Mouse (Mus musculus) 3134 (cell line): Measurements from ENCODE around the gene Rnf146.
A peak's percentile ranks its signal among the peaks of the same experiment; 100 is the strongest.
"Not testable (repeated sequence)": the region's sequence is repeated elsewhere in the genome, so short reads cannot be mapped to it uniquely, and the experiment has no call there.

Experiments
- DNase-seq: peaks from one replicate; pipeline ENCODE4 v3.0.0-alpha.2; 2011; ENCODE audit warnings: low spot score; ENCODE audit not compliant: insufficient read length; ENCODE audit errors: extremely low read depth

The Rnf146 gene

GRCm38 (mm10) chr10:29362197-29362900, at the start of gene Rnf146:
Gene Rnf146, minus strand, starts transcription at chr10:29362442.
- DNase-seq, result no peak

GRCm38 (mm10) chr10:29402656-29403268, 40.5 kb upstream of the Rnf146 start:
- DNase-seq, result no peak

- DNase-seq, result not testable (repeated sequence)
These were observed 32.6 kb upstream of the Rnf146 start for GRCm38 (mm10) chr10:29394890-29395289.

GRCm38 (mm10) chr10:29381558-29381957, 19.3 kb upstream of the Rnf146 start:
- no peak for DNase-seq

GRCm38 (mm10) chr10:29374065-29374464, 11.8 kb upstream of the Rnf146 start:
- DNase-seq, result no peak

- DNase-seq, result peak; percentile 83
These were observed 612 bp downstream of the Rnf146 start for GRCm38 (mm10) chr10:29361464-29362196.

- no peak for DNase-seq
These were observed 1.2 kb downstream of the Rnf146 start for GRCm38 (mm10) chr10:29361095-29361463.

- no peak for DNase-seq
These were observed 8.1 kb downstream of the Rnf146 start for GRCm38 (mm10) chr10:29354183-29354582.

GRCm38 (mm10) chr10:29352575-29352974, 9.7 kb downstream of the Rnf146 start:
- no peak for DNase-seq

- no peak for DNase-seq
These were observed 10.8 kb downstream of the Rnf146 start for GRCm38 (mm10) chr10:29351420-29351819.

GRCm38 (mm10) chr10:29346638-29347037, 15.6 kb downstream of the Rnf146 start:
- DNase-seq, result no peak

GRCm38 (mm10) chr10:29344232-29344631, 18.0 kb downstream of the Rnf146 start:
- DNase-seq, result no peak

- peak; percentile 23 for DNase-seq
These were observed 23.7 kb downstream of the Rnf146 start for GRCm38 (mm10) chr10:29338355-29339056.

- DNase-seq, result no peak
These were observed 28.4 kb downstream of the Rnf146 start for GRCm38 (mm10) chr10:29333836-29334235.

- DNase-seq, result no peak
These were observed 37.4 kb downstream of the Rnf146 start for GRCm38 (mm10) chr10:29324817-29325216.

GRCm38 (mm10) chr10:29313905-29314304, 48.3 kb downstream of the Rnf146 start:
- DNase-seq, result peak; percentile 13

- peak; percentile 90 for DNase-seq
These were observed 49.1 kb downstream of the Rnf146 start, which contains the start of gene Echdc1 for GRCm38 (mm10) chr10:29313064-29313638. Gene Echdc1, plus strand, starts transcription at chr10:29313166.

- no peak for DNase-seq
These were observed 50.6 kb downstream of the Rnf146 start for GRCm38 (mm10) chr10:29311480-29312219.

GRCm38 (mm10) chr10:29302230-29302629, 60.0 kb downstream of the Rnf146 start:
- DNase-seq, result no peak
